Mouse (Mus musculus): ENCODE results near the gene Tmem150c.

DNA sequence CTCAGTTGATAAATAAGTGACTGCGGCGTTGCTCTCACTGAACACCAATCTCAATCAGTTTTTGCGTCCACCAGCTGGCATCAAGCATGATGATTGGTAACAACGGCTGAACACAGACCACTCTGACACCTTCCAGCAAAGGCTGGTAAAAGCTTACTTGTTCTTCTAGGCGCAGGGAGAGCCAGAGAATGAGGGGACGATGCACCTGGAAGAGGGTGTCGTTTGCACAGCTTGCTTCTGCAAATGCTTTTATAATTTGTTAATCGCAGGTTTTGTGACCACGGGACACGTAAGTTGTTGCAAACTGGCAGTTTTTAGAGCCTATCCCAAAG is 68.4 kb downstream of the Tmem150c start:
- no peak for TF ChIP-seq CTCF (IDR thresholded peaks at IDR 0.05)
- no peak for TF ChIP-seq POLR2A (IDR thresholded peaks at IDR 0.05; ENCODE audit: insufficient read depth, low read depth, low read length)
- TF ChIP-seq EP300 (IDR thresholded peaks at IDR 0.05; ENCODE audit: insufficient read depth, low read depth, low read length) = no peak

All from heart, adult 2 months (tissue).